Mouse (Mus musculus) left cerebral cortex, postnatal 10 days (tissue): Measurements from ENCODE around the gene Mrpl4. TPM values are rescaled to one million over a fixed set of nuclear protein-coding genes. Genes with fewer than 3 reads are reported as not detected.
A peak's percentile ranks its signal among the peaks of the same experiment; 100 is the strongest.
"Not testable (repeated sequence)": the region's sequence is repeated elsewhere in the genome, so short reads cannot be mapped to it uniquely, and the experiment has no call there.

ENCODE experiments used
- DNase-seq, 2 experiments: peaks; one replicate each; pipeline ENCODE4 v3.0.0; 2021 to 2022; ENCODE audit warnings: low spot score in 2 of 2, mixed read lengths in 1 of 2; ENCODE audit errors: extremely low spot score in 1 of 2
- intact Hi-C: fragments of 180-260 bp; cut with DNase I; formaldehyde crosslinking; loops from one replicate; pipeline ENCODE4 v1.15.1; 2025
- total RNA-seq, 2 experiments: library from RNA; stranded (reverse); gene quantifications; 2 replicates each; pipeline ENCODE4 v1.2.3; 2021

Mrpl4 gene
- total RNA-seq, 2 experiments from 2014 or later: 53.3 to 56.0 TPM

- intact Hi-C loops: no loop called here
- no peak for DNase-seq
Observed at GRCm38 (mm10) chr9:20979769-20980168, 22.8 kb upstream of the Mrpl4 start.

GRCm38 (mm10) chr9:20982171-20982570 lies 20.4 kb upstream of the Mrpl4 start:
- no peak for DNase-seq
- intact Hi-C loops: no loop called here

- intact Hi-C loops: no loop called here
- DNase-seq: no peak
Observed at GRCm38 (mm10) chr9:20983169-20983568, 19.4 kb upstream of the Mrpl4 start.

GRCm38 (mm10) chr9:20986952-20987686 lies 15.4 kb upstream of the Mrpl4 start:
- intact Hi-C loops: no loop called here
- peak in 1 of 2 experiments; percentile 51 for DNase-seq

GRCm38 (mm10) chr9:20987953-20988352 lies 14.6 kb upstream of the Mrpl4 start:
- DNase-seq: no peak
- intact Hi-C loops: no loop called here

GRCm38 (mm10) chr9:20990861-20991260 lies 11.7 kb upstream of the Mrpl4 start:
- no peak for DNase-seq
- intact Hi-C loops: no loop called here

- DNase-seq: no peak
- intact Hi-C loops: no loop called here
Observed at GRCm38 (mm10) chr9:20991587-20991986, 11.0 kb upstream of the Mrpl4 start.

GRCm38 (mm10) chr9:20993165-20993898 lies 9.2 kb upstream of the Mrpl4 start:
- DNase-seq: no peak
- intact Hi-C loops: no loop called here

GRCm38 (mm10) chr9:20995069-20995468 lies 7.5 kb upstream of the Mrpl4 start:
- intact Hi-C loops: no loop called here
- DNase-seq: no peak

- no peak for DNase-seq
- intact Hi-C loops: no loop called here
Observed at GRCm38 (mm10) chr9:20997065-20997464, 5.5 kb upstream of the Mrpl4 start.

GRCm38 (mm10) chr9:20998337-20998736 lies 4.2 kb upstream of the Mrpl4 start:
- DNase-seq, intact Hi-C loops: not testable (repeated sequence)

GRCm38 (mm10) chr9:21000811-21001210 lies 1.7 kb upstream of the Mrpl4 start:
- peak in 1 of 2 experiments; percentile 41 for DNase-seq
- intact Hi-C loops: loop anchor here (5.0 kb wide), 2 partner anchors 49 to 99 kb away; no protein-coding TSS in a partner anchor

- intact Hi-C loops: loop anchor here (5.0 kb wide), 2 partner anchors 49 to 99 kb away; no protein-coding TSS in a partner anchor
- no peak for DNase-seq
Observed at GRCm38 (mm10) chr9:21001651-21002200, 812 bp upstream of the Mrpl4 start.

- no peak for DNase-seq
- intact Hi-C loops: loop anchor here (5.0 kb wide), 2 partner anchors 50 to 100 kb away; no protein-coding TSS in a partner anchor
Observed at GRCm38 (mm10) chr9:21002270-21002626, 290 bp upstream of the Mrpl4 start.

GRCm38 (mm10) chr9:21007313-21007952 lies 4.9 kb downstream of the Mrpl4 start:
- intact Hi-C loops: no loop called here
- DNase-seq: no peak

GRCm38 (mm10) chr9:21008007-21008406 lies 5.5 kb downstream of the Mrpl4 start:
- DNase-seq: no peak
- intact Hi-C loops: no loop called here

GRCm38 (mm10) chr9:21010362-21010761 lies 7.8 kb downstream of the Mrpl4 start:
- no peak for DNase-seq
- intact Hi-C loops: no loop called here

- DNase-seq, intact Hi-C loops: not testable (repeated sequence)
Observed at GRCm38 (mm10) chr9:21010939-21011541, 8.5 kb downstream of the Mrpl4 start.

GRCm38 (mm10) chr9:21011846-21012312 lies 9.3 kb downstream of the Mrpl4 start:
- intact Hi-C loops: no loop called here
- DNase-seq: peak in 1 of 2 experiments; percentile 57
